Mouse (Mus musculus) megakaryocyte progenitor cell, adult 5-6 weeks (primary cell): ENCODE data around the gene Gfpt2. TPM values are rescaled to one million over a fixed set of nuclear protein-coding genes. Genes with fewer than 3 reads are reported as not detected.

ENCODE experiments used
- ATAC-seq: replicated peaks from 2 replicates; pipeline ENCODE4 v1.8.0; 2016; ENCODE audit warnings: mild to moderate bottlenecking, moderate TSS enrichment, inconsistent platforms; ENCODE audit not compliant: poor library complexity
- total RNA-seq, 2 experiments: library from RNA; stranded (forward) in 1 of 2; stranded (reverse) in 1 of 2; fragments of 157-497, 149-512 nt in 1 of 2; fragments of 200-1000 nt in 1 of 2; gene quantifications; 2 replicates each; pipeline versions ENCODE4 v1.2.3 to v1.2.4; 2015 to 2017

Gfpt2 gene
- total RNA-seq, 2 experiments from 2014 or later: 0.39 TPM; not detected in 1

DNA sequence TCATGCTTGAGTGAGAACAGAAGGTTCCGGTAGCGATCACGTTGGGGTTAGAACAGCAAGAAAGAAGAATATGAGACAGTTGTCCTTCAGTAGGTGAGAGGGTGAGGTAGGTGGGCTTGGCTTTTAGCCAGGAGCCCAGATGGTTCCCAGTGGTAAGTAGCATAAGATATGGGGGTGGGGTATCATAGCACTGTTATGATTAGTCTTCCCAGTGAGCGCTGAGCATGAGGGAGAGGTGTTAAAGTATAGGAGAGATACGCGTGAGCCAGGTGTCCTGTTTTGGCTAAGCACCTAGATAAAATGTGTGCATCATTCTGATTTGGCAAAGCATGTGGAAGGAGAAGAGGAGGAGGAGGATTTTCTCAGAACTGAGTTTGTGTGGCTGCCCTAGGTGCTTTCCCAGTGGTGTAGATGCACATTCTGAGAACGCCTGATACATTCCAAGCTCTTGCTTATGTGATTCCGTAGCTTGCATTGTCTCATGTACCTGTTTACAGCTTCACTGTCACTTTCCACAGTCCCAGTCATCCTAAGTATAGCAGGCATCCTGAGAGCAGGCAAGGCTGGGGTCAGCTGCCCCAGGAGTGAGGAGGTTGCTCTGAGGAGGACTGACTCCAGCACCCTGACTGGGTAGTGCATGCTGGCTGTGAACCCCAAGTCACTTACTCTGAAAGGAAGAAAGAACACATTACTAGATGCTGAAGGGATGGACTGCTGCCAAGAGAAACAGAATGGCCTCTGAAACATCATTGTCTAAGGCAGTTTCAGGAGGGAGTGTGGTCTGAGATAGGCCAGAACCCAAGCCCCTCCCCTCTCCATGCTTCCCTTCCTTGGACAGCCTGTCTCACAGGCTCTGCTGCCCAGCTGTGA, 83.2 kb downstream of the Gfpt2 start:
- peak; percentile 42 for ATAC-seq

DNA sequence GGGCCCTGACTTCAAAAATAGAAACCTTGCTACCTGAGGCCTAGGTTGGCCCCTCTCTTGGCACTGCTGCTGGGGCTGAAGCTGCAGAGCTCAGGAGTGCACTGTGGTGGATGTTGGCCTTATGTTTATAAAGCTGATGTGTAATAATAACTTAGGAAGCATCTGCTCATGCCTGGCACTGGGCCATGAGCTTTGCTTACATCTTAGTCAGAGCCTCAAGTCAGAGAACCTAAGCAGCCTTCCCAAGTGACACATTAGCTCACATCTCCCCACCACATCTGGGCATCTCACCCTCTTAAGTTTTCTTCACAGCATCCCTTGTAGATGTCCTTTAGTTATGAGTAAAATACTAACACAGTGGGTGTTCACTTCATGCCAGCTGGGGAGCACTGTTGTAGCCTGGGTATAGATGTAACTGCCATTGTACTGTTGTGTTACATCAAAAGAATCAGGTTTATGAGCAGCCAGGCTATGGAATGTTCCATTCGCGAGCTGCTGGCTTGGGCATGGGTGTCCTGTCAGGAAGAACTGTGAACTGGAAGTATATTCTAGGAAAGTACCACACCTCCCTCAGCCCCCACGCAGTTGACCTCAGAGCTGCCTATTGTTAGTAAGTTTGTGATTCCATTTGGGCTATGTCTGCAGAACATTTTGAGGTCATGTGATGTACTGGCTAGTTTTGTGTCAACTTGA, 86.1 kb downstream of the Gfpt2 start:
- no peak for ATAC-seq

DNA sequence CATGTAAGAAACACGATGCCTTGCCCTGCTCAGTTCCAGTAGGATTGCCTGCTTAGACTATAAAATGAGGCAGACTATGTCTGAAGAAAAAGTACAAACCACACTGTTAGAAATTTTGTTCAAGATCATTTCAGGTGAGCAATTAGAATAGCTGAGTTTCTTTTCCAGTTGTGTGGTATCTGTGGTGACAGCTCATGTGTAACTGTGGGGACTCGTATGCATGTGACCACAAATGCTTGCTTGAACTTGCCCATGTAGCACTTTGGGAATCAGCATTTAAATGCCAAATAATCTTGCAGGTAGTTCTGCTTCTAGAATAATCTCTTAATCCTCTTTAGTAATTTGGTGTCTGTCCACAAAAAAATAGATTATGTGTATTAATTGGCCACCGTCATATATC, 89.4 kb downstream of the Gfpt2 start:
- ATAC-seq: no peak

Other genes starting within 250 kb of the Gfpt2 start
- not detected in 2 replicates for gene Olfr1380, start 237.3 kb upstream of the Gfpt2 start, total RNA-seq (2015)
- not detected in 2 replicates for gene Olfr1380, start 237.3 kb upstream of the Gfpt2 start, total RNA-seq (2017)
- gene Flt4, start 184.9 kb upstream of the Gfpt2 start, total RNA-seq (2015): 0.02 and 0.07 TPM in 2 replicates
- 0.17 and 0.24 TPM in 2 replicates for gene Flt4, start 184.9 kb upstream of the Gfpt2 start, total RNA-seq (2017)
- gene Scgb3a1, start 130.6 kb upstream of the Gfpt2 start, total RNA-seq (2015): not detected in 2 replicates
- not detected in 2 replicates for gene Scgb3a1, start 130.6 kb upstream of the Gfpt2 start, total RNA-seq (2017)
- gene Cnot6, start 81.5 kb upstream of the Gfpt2 start, total RNA-seq (2015): 78.8 and 89.8 TPM in 2 replicates
- gene Cnot6, start 81.5 kb upstream of the Gfpt2 start, total RNA-seq (2017): 52.2 and 59.1 TPM in 2 replicates
- 32.9 and 40.2 TPM in 2 replicates for gene Mapk9, start 52.6 kb downstream of the Gfpt2 start, total RNA-seq (2015)
- 31.1 and 56.3 TPM in 2 replicates for gene Mapk9, start 52.6 kb downstream of the Gfpt2 start, total RNA-seq (2017)
- gene Rasgef1c, start 107.7 kb downstream of the Gfpt2 start, total RNA-seq (2015): 0.15 and 0.17 TPM in 2 replicates
- 0.12 and 0.30 TPM in 2 replicates for gene Rasgef1c, start 107.7 kb downstream of the Gfpt2 start, total RNA-seq (2017)
- gene Rnf130, start 231.2 kb downstream of the Gfpt2 start, total RNA-seq (2015): 256 and 262 TPM in 2 replicates
- 224 and 237 TPM in 2 replicates for gene Rnf130, start 231.2 kb downstream of the Gfpt2 start, total RNA-seq (2017)